Mouse (Mus musculus): ENCODE results near the gene Ccr10.

The Ccr10 gene

GRCm38 (mm10) chr11:101199555-101199954 lies 24.3 kb upstream of the Ccr10 start:
- Histone ChIP-seq H3K9me3 (ENCODE audit: low read length) (no peaks in the 10 kb centered on the region), H3K4me3 (replicated peaks; ENCODE audit: low read length) (no peak overlapping the region), H3K4me1 (replicated peaks; ENCODE audit: low read depth, low read length) (peaks cover 19% of the 10 kb centered on the region), H3K36me3 (ENCODE audit: insufficient read depth, low read length) (peaks cover 86% of the 10 kb centered on the region), H3K27me3 (ENCODE audit: insufficient read depth, low read length) (no peaks in the 10 kb centered on the region)
- TF ChIP-seq POU5F1 (IDR thresholded peaks at IDR 0.05; ENCODE audit: borderline replicate concordance, low read length) (no peak), NANOG (IDR thresholded peaks at IDR 0.05; ENCODE audit: borderline replicate concordance, low read length) (no peak), CTCF (conservative IDR thresholded peaks at IDR 0.05; ENCODE audit: low read length) (no peak)

GRCm38 (mm10) chr11:101196175-101196574 lies 20.9 kb upstream of the Ccr10 start:
- Histone ChIP-seq H3K4me1 (replicated peaks; ENCODE audit: low read depth, low read length) (peaks cover 26% of the 10 kb centered on the region), H3K9me3 (ENCODE audit: low read length) (no peaks in the 10 kb centered on the region), H3K27me3 (ENCODE audit: insufficient read depth, low read length) (no peaks in the 10 kb centered on the region), H3K36me3 (ENCODE audit: insufficient read depth, low read length) (peaks cover 89% of the 10 kb centered on the region), H3K4me3 (replicated peaks; ENCODE audit: low read length) (no peak overlapping the region)
- no peak for TF ChIP-seq NANOG (IDR thresholded peaks at IDR 0.05; ENCODE audit: borderline replicate concordance, low read length)
- no peak for TF ChIP-seq CTCF (conservative IDR thresholded peaks at IDR 0.05; ENCODE audit: low read length)
- no peak for TF ChIP-seq POU5F1 (IDR thresholded peaks at IDR 0.05; ENCODE audit: borderline replicate concordance, low read length)

- no peak overlapping the region for H3K4me3 ChIP-seq (replicated peaks; ENCODE audit: low read length)
- no peaks in the 10 kb centered on the region for H3K27me3 ChIP-seq (ENCODE audit: insufficient read depth, low read length)
- peaks cover 84% of the 10 kb centered on the region for H3K36me3 ChIP-seq (ENCODE audit: insufficient read depth, low read length)
- TF ChIP-seq CTCF (conservative IDR thresholded peaks at IDR 0.05; ENCODE audit: low read length) (no peak), NANOG (IDR thresholded peaks at IDR 0.05; ENCODE audit: borderline replicate concordance, low read length) (no peak), POU5F1 (IDR thresholded peaks at IDR 0.05; ENCODE audit: borderline replicate concordance, low read length) (no peak)
- no peaks in the 10 kb centered on the region for H3K9me3 ChIP-seq (ENCODE audit: low read length)
- peaks cover 27% of the 10 kb centered on the region for H3K4me1 ChIP-seq (replicated peaks; ENCODE audit: low read depth, low read length)
Observed at GRCm38 (mm10) chr11:101195571-101195970, 20.3 kb upstream of the Ccr10 start.

GRCm38 (mm10) chr11:101195101-101195500 lies 19.9 kb upstream of the Ccr10 start:
- Histone ChIP-seq H3K4me1 (replicated peaks; ENCODE audit: low read depth, low read length) (peaks cover 32% of the 10 kb centered on the region), H3K36me3 (ENCODE audit: insufficient read depth, low read length) (peaks cover 79% of the 10 kb centered on the region), H3K4me3 (replicated peaks; ENCODE audit: low read length) (no peak overlapping the region), H3K27me3 (ENCODE audit: insufficient read depth, low read length) (no peaks in the 10 kb centered on the region), H3K9me3 (ENCODE audit: low read length) (no peaks in the 10 kb centered on the region)
- TF ChIP-seq NANOG (IDR thresholded peaks at IDR 0.05; ENCODE audit: borderline replicate concordance, low read length) = no peak
- no peak for TF ChIP-seq POU5F1 (IDR thresholded peaks at IDR 0.05; ENCODE audit: borderline replicate concordance, low read length)
- TF ChIP-seq CTCF (conservative IDR thresholded peaks at IDR 0.05; ENCODE audit: low read length) = no peak

DNA sequence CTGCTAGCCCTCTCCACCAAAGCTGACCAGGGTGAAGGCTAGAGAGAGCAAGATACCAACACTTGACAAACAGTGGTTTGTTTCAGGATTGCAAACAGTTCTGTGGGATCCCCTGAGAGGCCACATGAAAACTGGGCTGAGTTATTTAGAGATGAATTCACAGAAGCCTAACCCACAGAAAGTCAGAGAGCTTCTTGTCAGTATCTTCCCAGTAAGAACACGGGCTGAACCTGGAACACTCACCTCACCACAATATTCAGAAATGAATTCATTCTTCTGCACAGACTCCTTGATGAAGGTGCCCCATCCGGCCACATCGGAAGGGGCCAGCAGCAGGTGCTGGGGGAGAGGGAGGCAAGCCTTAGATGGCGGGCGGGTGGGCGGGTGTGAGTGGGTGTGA lies 19.4 kb upstream of the Ccr10 start:
- Histone ChIP-seq H3K27me3 (ENCODE audit: insufficient read depth, low read length) (no peaks in the 10 kb centered on the region), H3K4me1 (replicated peaks; ENCODE audit: low read depth, low read length) (peaks cover 37% of the 10 kb centered on the region)
- TF ChIP-seq NANOG (IDR thresholded peaks at IDR 0.05; ENCODE audit: borderline replicate concordance, low read length) (no peak), CTCF (conservative IDR thresholded peaks at IDR 0.05; ENCODE audit: low read length) (no peak), POU5F1 (IDR thresholded peaks at IDR 0.05; ENCODE audit: borderline replicate concordance, low read length) (no peak)

GRCm38 (mm10) chr11:101194137-101194536 lies 18.9 kb upstream of the Ccr10 start:
- no peaks in the 10 kb centered on the region for H3K27me3 ChIP-seq (ENCODE audit: insufficient read depth, low read length)
- H3K4me3 ChIP-seq (replicated peaks; ENCODE audit: low read length) = no peak overlapping the region
- no peaks in the 10 kb centered on the region for H3K9me3 ChIP-seq (ENCODE audit: low read length)
- peaks cover 70% of the 10 kb centered on the region for H3K36me3 ChIP-seq (ENCODE audit: insufficient read depth, low read length)
- no peak for TF ChIP-seq CTCF (conservative IDR thresholded peaks at IDR 0.05; ENCODE audit: low read length)
- TF ChIP-seq NANOG (IDR thresholded peaks at IDR 0.05; ENCODE audit: borderline replicate concordance, low read length) = no peak
- no peak for TF ChIP-seq POU5F1 (IDR thresholded peaks at IDR 0.05; ENCODE audit: borderline replicate concordance, low read length)
- H3K4me1 ChIP-seq (replicated peaks; ENCODE audit: low read depth, low read length) = peaks cover 41% of the 10 kb centered on the region

More for the DNA sequence above, 19.4 kb upstream of the Ccr10 start:
- H3K9me3 ChIP-seq (ENCODE audit: low read length) = no peaks in the 10 kb centered on the region
- no peak overlapping the region for H3K4me3 ChIP-seq (replicated peaks; ENCODE audit: low read length)
- H3K36me3 ChIP-seq (ENCODE audit: insufficient read depth, low read length) = peaks cover 75% of the 10 kb centered on the region

GRCm38 (mm10) chr11:101193076-101193475 lies 17.8 kb upstream of the Ccr10 start:
- Histone ChIP-seq H3K4me1 (replicated peaks; ENCODE audit: low read depth, low read length) (peaks cover 51% of the 10 kb centered on the region), H3K4me3 (replicated peaks; ENCODE audit: low read length) (no peak overlapping the region), H3K27me3 (ENCODE audit: insufficient read depth, low read length) (no peaks in the 10 kb centered on the region), H3K36me3 (ENCODE audit: insufficient read depth, low read length) (peaks cover 59% of the 10 kb centered on the region), H3K9me3 (ENCODE audit: low read length) (no peaks in the 10 kb centered on the region)
- TF ChIP-seq POU5F1 (IDR thresholded peaks at IDR 0.05; ENCODE audit: borderline replicate concordance, low read length) = no peak
- TF ChIP-seq NANOG (IDR thresholded peaks at IDR 0.05; ENCODE audit: borderline replicate concordance, low read length) = no peak
- TF ChIP-seq CTCF (conservative IDR thresholded peaks at IDR 0.05; ENCODE audit: low read length) = no peak

GRCm38 (mm10) chr11:101192646-101193045 lies 17.4 kb upstream of the Ccr10 start:
- peaks cover 48% of the 10 kb centered on the region for H3K4me1 ChIP-seq (replicated peaks; ENCODE audit: low read depth, low read length)
- TF ChIP-seq POU5F1 (IDR thresholded peaks at IDR 0.05; ENCODE audit: borderline replicate concordance, low read length) (no peak), CTCF (conservative IDR thresholded peaks at IDR 0.05; ENCODE audit: low read length) (no peak), NANOG (IDR thresholded peaks at IDR 0.05; ENCODE audit: borderline replicate concordance, low read length) (no peak)
- H3K9me3 ChIP-seq (ENCODE audit: low read length) = no peaks in the 10 kb centered on the region
- no peak overlapping the region for H3K4me3 ChIP-seq (replicated peaks; ENCODE audit: low read length)
- peaks cover 55% of the 10 kb centered on the region for H3K36me3 ChIP-seq (ENCODE audit: insufficient read depth, low read length)
- H3K27me3 ChIP-seq (ENCODE audit: insufficient read depth, low read length) = no peaks in the 10 kb centered on the region

- peaks cover 43% of the 10 kb centered on the region for H3K4me1 ChIP-seq (replicated peaks; ENCODE audit: low read depth, low read length)
- H3K9me3 ChIP-seq (ENCODE audit: low read length) = no peaks in the 10 kb centered on the region
- TF ChIP-seq POU5F1 (IDR thresholded peaks at IDR 0.05; ENCODE audit: borderline replicate concordance, low read length) (no peak), CTCF (conservative IDR thresholded peaks at IDR 0.05; ENCODE audit: low read length) (no peak), NANOG (IDR thresholded peaks at IDR 0.05; ENCODE audit: borderline replicate concordance, low read length) (no peak)
- H3K36me3 ChIP-seq (ENCODE audit: insufficient read depth, low read length) = peaks cover 51% of the 10 kb centered on the region
- no peak overlapping the region for H3K4me3 ChIP-seq (replicated peaks; ENCODE audit: low read length)
- no peaks in the 10 kb centered on the region for H3K27me3 ChIP-seq (ENCODE audit: insufficient read depth, low read length)
Observed at GRCm38 (mm10) chr11:101191919-101192470, 16.8 kb upstream of the Ccr10 start.

Measured in E14TG2a.4 (cell line).